Mouse (Mus musculus) heart, adult 18-20 months (tissue): ENCODE data around the gene Ccdc146. TPM values are rescaled to one million over a fixed set of nuclear protein-coding genes. Genes with fewer than 3 reads are reported as not detected.
"Not testable (repeated sequence)": the region's sequence is repeated elsewhere in the genome, so short reads cannot be mapped to it uniquely, and the experiment has no call there.

Experiments
- DNase-seq, 2 experiments: peaks; one replicate each; pipeline ENCODE4 v3.0.0; 2021 to 2022; ENCODE audit warnings: mixed read lengths in 1 of 2
- total RNA-seq, 2 experiments: library from RNA; stranded (reverse); gene quantifications; 2 replicates each; pipeline ENCODE4 v1.2.3; 2021

Ccdc146 gene
- total RNA-seq, 2 experiments from 2014 or later = 3.4 to 4.4 TPM

GRCm38 (mm10) chr5:21387340-21387739 lies 37.1 kb downstream of the Ccdc146 start:
- no peak for DNase-seq

GRCm38 (mm10) chr5:21386432-21386831 lies 38.0 kb downstream of the Ccdc146 start:
- peak in 1 of 2 experiments; percentile 21 for DNase-seq

GRCm38 (mm10) chr5:21384976-21385375 lies 39.5 kb downstream of the Ccdc146 start:
- no peak for DNase-seq

GRCm38 (mm10) chr5:21384252-21384960 lies 40.1 kb downstream of the Ccdc146 start:
- no peak for DNase-seq

GRCm38 (mm10) chr5:21383392-21384251 lies 40.9 kb downstream of the Ccdc146 start:
- peak; percentile 42 to 44 for DNase-seq

- no peak for DNase-seq
These were observed 41.8 kb downstream of the Ccdc146 start for GRCm38 (mm10) chr5:21382678-21383077.

- DNase-seq = peak in 1 of 2 experiments; percentile 17
These were observed 42.5 kb downstream of the Ccdc146 start for GRCm38 (mm10) chr5:21381986-21382385.

GRCm38 (mm10) chr5:21378397-21378796 lies 46.1 kb downstream of the Ccdc146 start:
- no peak for DNase-seq

GRCm38 (mm10) chr5:21376935-21377334 lies 47.5 kb downstream of the Ccdc146 start:
- no peak for DNase-seq

- no peak for DNase-seq
These were observed 51.3 kb downstream of the Ccdc146 start for GRCm38 (mm10) chr5:21373180-21373518.

GRCm38 (mm10) chr5:21372493-21373179 lies 51.8 kb downstream of the Ccdc146 start, which contains the start of gene Fgl2:
Gene Fgl2, plus strand, starts transcription at chr5:21372642.
- peak; percentile 81 to 82 for DNase-seq

GRCm38 (mm10) chr5:21371920-21372319 lies 52.6 kb downstream of the Ccdc146 start:
- DNase-seq = no peak

- DNase-seq = no peak
These were observed 54.1 kb downstream of the Ccdc146 start for GRCm38 (mm10) chr5:21370218-21370947.

- no peak for DNase-seq
These were observed 57.0 kb downstream of the Ccdc146 start for GRCm38 (mm10) chr5:21367514-21367913.

GRCm38 (mm10) chr5:21366338-21367053 lies 58.0 kb downstream of the Ccdc146 start:
- DNase-seq = no peak

GRCm38 (mm10) chr5:21363343-21363742 lies 61.1 kb downstream of the Ccdc146 start:
- no peak for DNase-seq

- no peak for DNase-seq
These were observed 65.8 kb downstream of the Ccdc146 start for GRCm38 (mm10) chr5:21358648-21359047.

GRCm38 (mm10) chr5:21351678-21352077 lies 72.8 kb downstream of the Ccdc146 start:
- DNase-seq = no peak

GRCm38 (mm10) chr5:21348366-21348765 lies 76.1 kb downstream of the Ccdc146 start:
- peak; percentile 51 to 73 for DNase-seq

GRCm38 (mm10) chr5:21342265-21342664 lies 82.2 kb downstream of the Ccdc146 start:
- not testable (repeated sequence) for DNase-seq

GRCm38 (mm10) chr5:21332119-21332518 lies 92.4 kb downstream of the Ccdc146 start:
- no peak for DNase-seq
